9 mouse cellular contexts compared by ENCODE assay signal in the genomic region with DNA sequence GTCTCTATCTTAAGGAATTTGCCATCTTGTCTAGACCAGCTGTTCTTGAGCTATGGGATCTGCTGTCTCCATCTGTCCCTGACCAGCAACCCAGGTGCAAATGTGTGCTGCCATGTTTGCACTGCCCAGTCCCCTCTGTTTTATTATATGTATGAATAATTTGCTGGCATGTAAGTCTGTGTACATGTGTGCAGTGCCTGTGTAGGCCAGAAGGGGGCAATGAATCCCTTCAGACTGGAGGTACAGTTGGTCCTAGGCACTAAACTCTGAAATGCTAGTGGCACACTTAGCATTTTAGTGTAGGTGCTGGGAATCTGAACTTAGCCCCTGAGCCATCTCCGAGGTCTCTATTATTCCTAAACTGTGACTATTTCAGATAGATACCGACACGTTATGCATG. TPM values are rescaled to one million over a fixed set of nuclear protein-coding genes. Genes with fewer than 3 reads are reported as not detected.
DNase-seq lines count a peak whose midpoint lies in the region; ATAC-seq lines count a peak whose summit lies in the region.
"Had no signal": no experiment of that assay in that cellular context is flagged by ENCODE, and none has a peak within 500 bp of the region (broad histone marks: within the 10 kb centered on the region; RNA-seq: fewer than 3 reads in every experiment).

No protein-coding gene starts in this region.

- peak; percentile 87 for DNase-seq in midbrain, embryonic 11.5 days (ENCODE audit: low spot score, missing footprints)
- peak; percentile 16 for DNase-seq in WW6 (ENCODE audit: low read depth, low spot score)
- DNase-seq in cerebellum, postnatal 25 days, result peak; percentile 20 to 58
- DNase-seq in heart, postnatal 36 days, result peak; percentile 25 to 44
- DNase-seq in left cerebral cortex, postnatal 4 days, result peak; percentile 49
- peak; percentile 66 for DNase-seq in retina, embryonic 14.5 days (ENCODE audit: low spot score)
- DNase-seq in yolk sac, embryonic 10.5 days (ENCODE audit: low spot score), result no peak

- H3K27ac ChIP-seq in midbrain, embryonic 11.5 days (ENCODE audit: low read depth, low read length), result no peak overlapping the region
- no peak overlapping the region for H3K27ac ChIP-seq in midbrain, embryonic 15.5 days
- H3K27ac ChIP-seq: hindbrain, embryonic 15.5 days had no signal

- H3K4me2 ChIP-seq in midbrain, embryonic 11.5 days, result no peak overlapping the region
- H3K4me2 ChIP-seq in midbrain, embryonic 15.5 days, result no peak overlapping the region
- H3K4me2 ChIP-seq: hindbrain, embryonic 15.5 days had no signal

- intact Hi-C loops in heart, postnatal 36 days (cut with DNase I), result loop anchor here (1.0 to 5.0 kb wide), 2 partner anchors 102 to 173 kb away; no protein-coding TSS in a partner anchor
- intact Hi-C loops in left cerebral cortex, postnatal 4 days (cut with DNase I), result no loop called here

- H3K4me1 ChIP-seq in midbrain, embryonic 11.5 days (ENCODE audit: control insufficient read depth, insufficient read depth, low read length), result no peaks in the 10 kb centered on the region
- H3K4me1 ChIP-seq in midbrain, embryonic 15.5 days, result no peaks in the 10 kb centered on the region
- H3K4me1 ChIP-seq: hindbrain, embryonic 15.5 days had no signal

- WGBS in midbrain, embryonic 11.5 days, result 80% methylated on average over 3 of the region's 3 CpGs
- 77% methylated on average over 3 of the region's 3 CpGs for WGBS in midbrain, embryonic 15.5 days

- H3K27me3 ChIP-seq in midbrain, embryonic 11.5 days (ENCODE audit: control insufficient read depth, insufficient read depth, low read length), result no peaks in the 10 kb centered on the region
- H3K27me3 ChIP-seq in midbrain, embryonic 15.5 days (replicated peaks), result no peaks in the 10 kb centered on the region
- H3K27me3 ChIP-seq: hindbrain, embryonic 15.5 days had no signal

- no peak overlapping the region for H3K4me3 ChIP-seq in midbrain, embryonic 11.5 days (ENCODE audit: low read depth, low read length)
- H3K4me3 ChIP-seq in midbrain, embryonic 15.5 days, result no peak overlapping the region
- H3K4me3 ChIP-seq: hindbrain, embryonic 15.5 days had no signal

- H3K36me3 ChIP-seq in midbrain, embryonic 11.5 days (ENCODE audit: control insufficient read depth, insufficient read depth, low read length), result peaks cover 3% of the 10 kb centered on the region
- H3K36me3 ChIP-seq in midbrain, embryonic 15.5 days (replicated peaks), result peaks cover 45% of the 10 kb centered on the region

- no peaks in the 10 kb centered on the region for H3K9me3 ChIP-seq in midbrain, embryonic 11.5 days (ENCODE audit: control insufficient read depth, low read length)
- H3K9me3 ChIP-seq in midbrain, embryonic 15.5 days, result no peaks in the 10 kb centered on the region
- H3K9me3 ChIP-seq: hindbrain, embryonic 15.5 days had no signal

- no peak overlapping the region for H3K9ac ChIP-seq in midbrain, embryonic 11.5 days (ENCODE audit: low read length)
- H3K9ac ChIP-seq in midbrain, embryonic 15.5 days, result no peak overlapping the region
- H3K9ac ChIP-seq: hindbrain, embryonic 15.5 days had no signal

- 0 out of 2 replicates have a peak, but pooled peaks have one; percentile 30 for ATAC-seq in midbrain, embryonic 11.5 days (ENCODE audit: low FRiP score)
- no peak for ATAC-seq in midbrain, embryonic 15.5 days (replicated peaks)

RNA-seq across cellular contexts. Expression of gene Dnajc13, which starts 58.9 kb away (rescaled TPM):
- 22.9 and 25.8 TPM in 2 replicates for polyA plus RNA-seq in midbrain, embryonic 11.5 days (2014; fragmentation: Nextera tagmentation; extraction: Ambion mirVana)
- 19.3 and 20.5 TPM in 2 replicates for polyA plus RNA-seq in midbrain, embryonic 15.5 days (2015; fragmentation: Nextera tagmentation; extraction: Ambion mirVana)
- total RNA-seq in heart, postnatal 36 days (2021), result 10 to 100 TPM; 31.1 to 37.5 TPM
- 100 to 1,000 TPM in 1 of 2 experiments, 10 to 100 TPM in 1; 90.2 to 100 TPM for total RNA-seq in left cerebral cortex, postnatal 4 days (2021)
